Mouse (Mus musculus) urinary bladder, postnatal 10 days (tissue): ENCODE data around the gene Cend1.
"Not testable (repeated sequence)": the region's sequence is repeated elsewhere in the genome, so short reads cannot be mapped to it uniquely, and the experiment has no call there.

Experiments used
- DNase-seq: peaks from one replicate; pipeline ENCODE4 v3.0.0; 2022; ENCODE audit warnings: low spot score

Cend1 gene

GRCm38 (mm10) chr7:141464603-141465201 lies 35.4 kb upstream of the Cend1 start:
- no peak for DNase-seq

- no peak for DNase-seq
These were observed 34.7 kb upstream of the Cend1 start for GRCm38 (mm10) chr7:141463824-141464602.

GRCm38 (mm10) chr7:141462333-141462821 lies 33.1 kb upstream of the Cend1 start:
- no peak for DNase-seq

- DNase-seq, result no peak
These were observed 32.4 kb upstream of the Cend1 start for GRCm38 (mm10) chr7:141461521-141462332.

DNA sequence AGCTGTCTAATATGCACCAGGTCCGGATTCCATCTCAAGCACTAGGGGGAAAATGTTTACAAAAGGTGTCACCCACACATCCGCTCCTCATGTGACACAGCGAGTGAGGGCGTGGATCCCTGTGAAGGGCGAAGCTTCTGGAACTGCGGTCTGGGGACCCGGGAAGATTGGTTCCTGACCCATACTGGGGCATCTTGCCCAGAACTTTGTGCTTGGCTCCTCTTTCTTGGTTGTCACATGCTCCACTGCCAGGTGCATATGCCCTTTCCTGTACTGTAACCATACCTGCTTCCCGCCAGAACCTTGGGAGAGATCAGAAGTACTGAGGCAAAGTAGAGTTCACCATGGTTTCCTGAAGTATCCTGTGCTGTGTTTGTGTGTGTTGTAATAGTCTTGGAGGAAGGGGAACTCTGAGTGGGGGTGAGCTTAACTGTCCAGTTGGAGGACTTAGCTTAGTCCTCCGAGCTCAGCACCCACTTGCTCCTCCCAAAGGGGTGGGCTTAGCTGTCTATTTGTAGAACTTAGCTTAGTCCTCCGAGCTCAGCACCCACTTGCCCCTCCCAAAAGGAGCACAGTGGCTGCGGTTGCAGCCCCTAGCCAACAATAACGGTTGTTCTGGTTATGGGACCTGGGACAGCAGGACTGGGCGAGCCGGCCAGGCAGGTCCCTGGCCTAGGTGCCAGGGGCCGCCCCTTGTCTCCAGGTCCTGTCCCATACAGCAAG lies 31.3 kb upstream of the Cend1 start, which contains the start of gene Cracr2b:
Gene Cracr2b (plus strand): TSS at position 704 of the 723 bp plus-strand sequence.
- no peak for DNase-seq

DNA sequence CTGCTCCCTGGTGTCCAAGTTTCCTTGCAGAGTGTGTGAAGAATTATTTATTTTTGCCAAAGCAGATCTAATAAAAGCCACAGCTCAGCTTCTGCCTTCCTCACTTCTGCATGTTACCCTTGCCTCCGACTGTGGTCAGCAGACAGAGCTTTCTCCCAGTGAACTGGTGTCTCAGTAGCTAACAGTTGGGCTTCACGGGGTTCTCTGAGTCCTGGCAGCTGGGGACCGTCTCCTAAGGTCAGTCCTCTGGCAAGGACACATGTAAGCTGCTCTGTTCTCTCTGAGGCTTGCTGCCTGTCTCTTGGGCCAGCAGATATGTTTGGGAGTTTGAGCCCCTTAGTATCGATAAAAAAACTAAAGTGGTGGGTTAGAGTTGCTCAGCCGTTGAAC lies 30.7 kb upstream of the Cend1 start:
- no peak for DNase-seq

GRCm38 (mm10) chr7:141459301-141459711 lies 30.0 kb upstream of the Cend1 start:
- no peak for DNase-seq

DNA sequence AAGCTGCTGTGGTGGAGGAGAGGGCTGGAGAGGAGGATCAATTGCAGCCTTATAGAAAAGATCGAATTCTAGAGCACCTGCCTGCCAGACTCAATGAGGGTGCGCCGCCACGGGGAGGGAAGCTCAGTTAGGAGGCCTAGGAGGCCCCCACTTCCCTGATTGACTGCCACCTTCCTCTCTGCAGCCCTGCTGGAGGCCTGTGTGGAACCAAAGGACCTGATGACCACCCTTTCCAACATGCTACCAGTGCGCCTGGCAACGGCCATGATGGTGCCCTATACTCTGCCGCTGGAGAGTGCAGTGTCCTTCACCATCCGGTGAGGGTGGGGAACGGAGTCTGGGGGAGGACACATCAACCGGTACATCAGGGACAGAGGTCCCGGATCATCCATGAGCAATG lies 29.4 kb upstream of the Cend1 start:
- no peak for DNase-seq

DNA sequence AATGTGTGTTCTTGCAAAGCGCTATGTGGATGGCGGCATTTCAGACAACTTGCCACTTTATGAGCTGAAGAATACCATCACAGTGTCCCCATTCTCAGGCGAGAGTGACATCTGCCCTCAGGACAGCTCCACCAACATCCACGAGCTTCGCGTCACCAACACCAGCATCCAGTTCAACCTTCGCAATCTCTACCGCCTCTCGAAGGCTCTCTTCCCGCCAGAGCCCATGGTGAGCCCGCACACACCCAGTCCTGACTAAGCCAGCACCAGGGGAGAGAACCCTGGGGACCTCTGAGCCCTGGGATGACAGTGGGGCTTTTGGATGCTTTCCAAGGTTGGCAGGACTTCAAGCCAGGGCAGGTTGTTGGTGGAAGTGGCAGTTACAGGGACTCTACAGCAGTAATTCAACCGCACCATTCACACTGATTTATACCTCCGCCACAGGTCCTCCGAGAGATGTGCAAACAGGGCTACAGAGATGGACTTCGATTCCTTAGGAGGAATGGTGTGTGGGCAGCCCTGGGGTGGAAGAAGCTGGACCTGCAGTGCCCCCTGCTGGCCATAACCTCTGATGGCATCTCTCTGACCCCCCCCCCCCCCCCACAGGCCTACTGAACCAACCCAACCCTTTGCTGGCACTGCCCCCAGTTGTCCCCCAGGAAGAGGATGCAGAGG lies 28.8 kb upstream of the Cend1 start:
- no peak for DNase-seq

DNA sequence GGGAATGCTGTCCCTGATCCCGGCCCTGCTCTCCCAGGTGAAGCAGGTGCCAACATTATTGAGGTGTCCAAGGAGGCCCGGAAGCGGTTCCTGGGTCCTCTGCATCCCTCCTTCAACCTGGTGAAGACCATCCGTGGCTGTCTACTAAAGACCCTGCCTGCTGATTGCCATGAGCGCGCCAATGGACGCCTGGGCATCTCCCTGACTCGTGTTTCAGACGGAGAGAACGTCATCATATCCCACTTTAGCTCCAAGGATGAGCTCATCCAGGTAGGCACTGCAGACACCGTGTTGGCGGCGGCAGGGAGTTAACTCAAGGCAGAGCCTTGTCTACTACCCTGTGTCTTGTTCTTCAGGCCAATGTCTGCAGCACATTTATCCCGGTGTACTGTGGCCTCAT lies 27.9 kb upstream of the Cend1 start:
- DNase-seq, result no peak

- no peak for DNase-seq
These were observed 27.4 kb upstream of the Cend1 start for GRCm38 (mm10) chr7:141456739-141457138.

DNA sequence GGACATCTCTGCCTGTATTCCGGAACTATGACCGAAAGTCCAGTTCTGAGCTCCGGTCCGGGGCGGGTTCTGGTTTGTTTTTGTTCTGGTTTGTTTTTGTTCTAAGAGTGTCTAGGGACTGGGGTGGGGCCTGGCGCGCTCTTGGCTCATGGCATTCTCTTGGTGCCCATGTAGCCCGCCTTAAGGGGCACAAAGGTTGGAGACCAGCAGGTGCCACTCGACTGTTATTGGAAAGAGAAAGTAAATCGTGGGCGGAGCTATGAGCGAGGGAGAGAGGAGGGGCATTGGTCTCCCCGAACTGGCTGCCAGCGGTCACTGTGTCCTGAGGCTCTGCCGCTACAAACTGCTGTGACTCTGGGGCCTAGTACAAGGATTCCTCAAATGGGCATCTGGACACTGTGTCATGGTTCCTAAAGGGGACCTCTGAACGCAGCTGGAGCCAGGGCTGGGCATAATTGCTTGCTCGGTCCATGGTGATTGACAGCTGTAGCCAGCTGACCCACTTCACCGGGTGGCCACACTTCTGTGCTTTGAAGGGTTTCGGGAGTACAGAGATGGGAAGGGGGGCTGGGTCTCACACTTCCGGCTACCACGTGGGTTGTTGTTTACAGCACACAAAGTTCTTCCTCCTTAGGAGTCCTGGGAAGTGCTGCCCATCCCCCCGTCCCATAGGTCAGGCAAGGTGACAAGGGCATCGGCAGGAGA lies 26.5 kb upstream of the Cend1 start:
- no peak for DNase-seq

DNA sequence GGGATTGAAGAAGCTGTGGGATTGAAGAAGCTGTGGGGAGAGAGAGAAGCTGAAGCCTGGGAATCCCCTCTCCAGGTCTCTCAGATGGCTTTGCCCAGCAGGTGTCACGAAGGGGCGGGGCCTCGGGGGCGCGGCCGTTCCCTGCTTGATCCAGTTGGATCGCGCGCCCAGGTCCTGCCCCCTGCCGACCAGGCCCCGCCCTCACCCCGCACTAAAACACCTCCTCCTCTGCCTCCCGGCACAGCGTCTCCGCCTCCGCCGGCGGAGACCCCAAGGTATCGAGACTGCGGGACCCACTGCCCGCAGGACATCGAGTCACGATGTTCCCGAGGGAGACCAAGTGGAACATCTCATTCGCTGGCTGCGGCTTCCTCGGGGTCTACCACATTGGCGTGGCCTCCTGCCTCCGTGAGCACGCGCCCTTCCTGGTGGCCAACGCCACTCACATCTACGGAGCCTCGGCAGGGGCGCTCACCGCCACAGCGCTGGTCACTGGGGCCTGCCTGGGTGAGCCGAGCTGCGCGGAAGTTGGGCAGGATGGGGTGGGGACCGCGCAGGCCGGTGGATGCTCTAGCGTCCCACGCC lies 25.8 kb upstream of the Cend1 start, which contains the start of gene Pnpla2:
Gene Pnpla2 (plus strand): TSS at position 232 of the 585 bp plus-strand sequence.
- DNase-seq, result peak; percentile 80

GRCm38 (mm10) chr7:141453636-141454035 lies 24.3 kb upstream of the Cend1 start:
- no peak for DNase-seq

- no peak for DNase-seq
These were observed 22.6 kb upstream of the Cend1 start for GRCm38 (mm10) chr7:141451928-141452327.

GRCm38 (mm10) chr7:141447110-141447991 lies 18.1 kb upstream of the Cend1 start, which contains the start of gene Rplp2:
Gene Rplp2, plus strand, starts transcription at chr7:141447370.
- DNase-seq, result peak; percentile 77

DNA sequence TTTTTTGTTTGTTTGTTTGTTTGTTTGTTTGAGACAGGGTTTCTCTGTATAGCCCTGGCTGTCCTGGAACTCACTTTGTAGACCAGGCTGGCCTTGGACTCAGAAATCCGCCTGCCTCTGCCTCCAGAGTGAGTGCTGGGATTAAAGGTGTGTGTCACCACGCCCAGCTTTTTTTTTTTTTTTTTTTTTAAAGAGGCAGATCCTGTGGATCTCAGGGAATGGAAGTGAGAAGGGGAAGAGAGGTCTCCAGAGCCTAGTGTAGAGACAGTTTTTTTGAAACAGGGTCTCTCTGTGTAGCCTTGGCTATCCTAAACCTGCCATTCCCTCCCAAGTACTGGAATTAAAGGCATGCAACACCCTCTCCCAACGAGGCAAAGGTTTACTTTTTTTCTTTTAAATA lies 17.1 kb upstream of the Cend1 start:
- DNase-seq, result not testable (repeated sequence)

GRCm38 (mm10) chr7:141443828-141444237 lies 14.5 kb upstream of the Cend1 start, which contains the start of gene Pidd1:
Gene Pidd1, minus strand, starts transcription at chr7:141444025.
- DNase-seq, result no peak
